Mouse (Mus musculus): Measurements from ENCODE around the gene Cog2. TPM values are rescaled to one million over a fixed set of nuclear protein-coding genes. Genes with fewer than 3 reads are reported as not detected.

The Cog2 gene
- total and polyA plus RNA-seq, 3 experiments, result 11.5 to 28.4 (median 25.9) TPM

GRCm38 (mm10) chr8:124507572-124508320 lies 12.8 kb upstream of the Cog2 start:
- no peaks in the 10 kb centered on the region for H3K4me1 ChIP-seq (ENCODE audit: control insufficient read depth, insufficient read depth, low read length)
- intact Hi-C loops (cut with DNase I), result no loop called here
- H3K9ac ChIP-seq (ENCODE audit: low read depth, low read length), result no peak overlapping the region
- H3K4me3 ChIP-seq, result no peak overlapping the region
- H3K36me3 ChIP-seq (ENCODE audit: control insufficient read depth, insufficient read depth, low read length), result no peaks in the 10 kb centered on the region
- H3K27ac ChIP-seq, result no peak overlapping the region
- DNase-seq, result no peak
- H3K27me3 ChIP-seq (ENCODE audit: control insufficient read depth, insufficient read depth, low read length), result no peaks in the 10 kb centered on the region
- WGBS, result 59% methylated on average over 8 of the region's 8 CpGs
- TF ChIP-seq EP300 (IDR thresholded peaks at IDR 0.05; ENCODE audit: insufficient read depth, low read depth, low read length) (no peak), POLR2A (IDR thresholded peaks at IDR 0.05; ENCODE audit: insufficient read depth, low read depth, low read length) (no peak), CTCF (IDR thresholded peaks at IDR 0.05) (no peak)
- H3K79me2 ChIP-seq (replicated peaks; ENCODE audit: control insufficient read depth, insufficient read depth, low read length), result no peaks in the 10 kb centered on the region

DNA sequence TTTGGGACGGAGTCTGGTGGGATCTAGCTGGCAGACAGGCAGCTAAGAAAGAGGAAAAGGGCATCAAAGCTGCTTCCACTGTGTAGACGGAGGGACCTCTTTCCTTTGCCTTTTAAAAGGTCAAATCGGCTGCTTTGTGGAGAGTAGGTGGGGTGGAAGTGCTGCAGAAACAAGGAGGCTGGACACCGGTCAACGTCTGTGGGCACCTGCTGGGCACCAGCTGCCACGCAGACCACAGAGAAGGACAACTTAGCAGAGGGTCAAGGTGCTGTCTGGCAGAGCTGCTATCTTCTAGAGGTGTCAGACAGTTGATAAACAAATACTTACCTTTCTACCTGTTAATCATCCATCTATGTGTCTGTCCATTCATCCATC lies 12.3 kb upstream of the Cog2 start:
- H3K4me3 ChIP-seq, result no peak overlapping the region
- no peak for TF ChIP-seq CTCF (IDR thresholded peaks at IDR 0.05)
- no peak for TF ChIP-seq EP300 (IDR thresholded peaks at IDR 0.05; ENCODE audit: insufficient read depth, low read depth, low read length)
- no peak for TF ChIP-seq POLR2A (IDR thresholded peaks at IDR 0.05; ENCODE audit: insufficient read depth, low read depth, low read length)
- H3K79me2 ChIP-seq (replicated peaks; ENCODE audit: control insufficient read depth, insufficient read depth, low read length), result no peaks in the 10 kb centered on the region
- no peak for DNase-seq
- intact Hi-C loops (cut with DNase I), result no loop called here
- H3K36me3 ChIP-seq (ENCODE audit: control insufficient read depth, insufficient read depth, low read length), result no peaks in the 10 kb centered on the region
- 57% methylated on average over 6 of the region's 6 CpGs for WGBS
- H3K9ac ChIP-seq (ENCODE audit: low read depth, low read length), result no peak overlapping the region
- H3K27me3 ChIP-seq (ENCODE audit: control insufficient read depth, insufficient read depth, low read length), result no peaks in the 10 kb centered on the region
- H3K4me1 ChIP-seq (ENCODE audit: control insufficient read depth, insufficient read depth, low read length), result no peaks in the 10 kb centered on the region
- H3K27ac ChIP-seq, result no peak overlapping the region

- DNase-seq, result no peak
- H3K79me2 ChIP-seq (replicated peaks; ENCODE audit: control insufficient read depth, insufficient read depth, low read length), result no peaks in the 10 kb centered on the region
- no peaks in the 10 kb centered on the region for H3K4me1 ChIP-seq (ENCODE audit: control insufficient read depth, insufficient read depth, low read length)
- H3K4me3 ChIP-seq, result no peak overlapping the region
- no peak overlapping the region for H3K27ac ChIP-seq
- TF ChIP-seq CTCF (IDR thresholded peaks at IDR 0.05) (no peak), POLR2A (IDR thresholded peaks at IDR 0.05; ENCODE audit: insufficient read depth, low read depth, low read length) (no peak), EP300 (IDR thresholded peaks at IDR 0.05; ENCODE audit: insufficient read depth, low read depth, low read length) (no peak)
- intact Hi-C loops (cut with DNase I), result no loop called here
- 64% methylated on average over 3 of the region's 3 CpGs for WGBS
- no peaks in the 10 kb centered on the region for H3K27me3 ChIP-seq (ENCODE audit: control insufficient read depth, insufficient read depth, low read length)
- no peak overlapping the region for H3K9ac ChIP-seq (ENCODE audit: low read depth, low read length)
- H3K36me3 ChIP-seq (ENCODE audit: control insufficient read depth, insufficient read depth, low read length), result no peaks in the 10 kb centered on the region
These were observed 11.4 kb upstream of the Cog2 start for GRCm38 (mm10) chr8:124509156-124509555.

- peaks cover 3% of the 10 kb centered on the region; the same call in 1 of the 2 replicates for H3K79me2 ChIP-seq (replicated peaks; ENCODE audit: control insufficient read depth, insufficient read depth, low read length)
- no peak overlapping the region for H3K4me3 ChIP-seq
- 54% methylated on average over 3 of the region's 3 CpGs for WGBS
- 0 out of 2 replicates have a peak, but pooled peaks cover 1% of the 10 kb centered on the region for H3K27me3 ChIP-seq (ENCODE audit: control insufficient read depth, insufficient read depth, low read length)
- H3K27ac ChIP-seq, result no peak overlapping the region
- intact Hi-C loops (cut with DNase I), result no loop called here
- H3K4me1 ChIP-seq (ENCODE audit: control insufficient read depth, insufficient read depth, low read length), result no peaks in the 10 kb centered on the region
- H3K9ac ChIP-seq (ENCODE audit: low read depth, low read length), result no peak overlapping the region
- TF ChIP-seq POLR2A (IDR thresholded peaks at IDR 0.05; ENCODE audit: insufficient read depth, low read depth, low read length) (no peak), CTCF (IDR thresholded peaks at IDR 0.05) (no peak), EP300 (IDR thresholded peaks at IDR 0.05; ENCODE audit: insufficient read depth, low read depth, low read length) (no peak)
- DNase-seq, result no peak
- no peaks in the 10 kb centered on the region for H3K36me3 ChIP-seq (ENCODE audit: control insufficient read depth, insufficient read depth, low read length)
These were observed 4.5 kb upstream of the Cog2 start for GRCm38 (mm10) chr8:124516039-124516438.

DNA sequence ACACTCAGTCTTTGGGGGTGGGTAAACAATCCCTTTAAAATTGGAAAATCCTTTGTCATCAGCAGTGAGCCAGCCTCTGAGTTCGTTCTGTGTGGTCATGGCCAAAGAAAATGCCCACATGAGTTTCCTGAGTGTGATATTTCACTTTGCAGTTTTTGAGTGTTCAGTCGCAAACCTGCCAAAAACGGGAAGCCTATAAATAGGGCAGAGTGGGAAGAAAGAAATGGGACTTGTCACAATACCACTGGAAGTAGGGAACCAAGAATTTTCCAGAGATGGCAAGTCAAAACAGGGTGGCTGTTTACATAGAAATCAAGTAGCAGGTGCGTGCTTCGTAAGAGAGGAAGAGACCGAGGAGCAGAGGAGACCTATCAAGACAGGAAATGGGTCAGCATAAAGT lies 4.0 kb upstream of the Cog2 start:
- intact Hi-C loops (cut with DNase I), result no loop called here
- TF ChIP-seq EP300 (IDR thresholded peaks at IDR 0.05; ENCODE audit: insufficient read depth, low read depth, low read length) (no peak), CTCF (IDR thresholded peaks at IDR 0.05) (no peak), POLR2A (IDR thresholded peaks at IDR 0.05; ENCODE audit: insufficient read depth, low read depth, low read length) (no peak)
- Histone ChIP-seq H3K27me3 (ENCODE audit: control insufficient read depth, insufficient read depth, low read length) (0 out of 2 replicates have a peak, but pooled peaks cover 1% of the 10 kb centered on the region), H3K4me3 (no peak overlapping the region), H3K9ac (ENCODE audit: low read depth, low read length) (no peak overlapping the region), H3K79me2 (replicated peaks; ENCODE audit: control insufficient read depth, insufficient read depth, low read length) (peaks cover 3% of the 10 kb centered on the region; the same call in 1 of the 2 replicates), H3K27ac (no peak overlapping the region; the same call in 1 of the 2 replicates), H3K4me1 (ENCODE audit: control insufficient read depth, insufficient read depth, low read length) (no peaks in the 10 kb centered on the region), H3K36me3 (ENCODE audit: control insufficient read depth, insufficient read depth, low read length) (no peaks in the 10 kb centered on the region)
- 39% methylated on average over 6 of the region's 6 CpGs for WGBS
- DNase-seq, result no peak

DNA sequence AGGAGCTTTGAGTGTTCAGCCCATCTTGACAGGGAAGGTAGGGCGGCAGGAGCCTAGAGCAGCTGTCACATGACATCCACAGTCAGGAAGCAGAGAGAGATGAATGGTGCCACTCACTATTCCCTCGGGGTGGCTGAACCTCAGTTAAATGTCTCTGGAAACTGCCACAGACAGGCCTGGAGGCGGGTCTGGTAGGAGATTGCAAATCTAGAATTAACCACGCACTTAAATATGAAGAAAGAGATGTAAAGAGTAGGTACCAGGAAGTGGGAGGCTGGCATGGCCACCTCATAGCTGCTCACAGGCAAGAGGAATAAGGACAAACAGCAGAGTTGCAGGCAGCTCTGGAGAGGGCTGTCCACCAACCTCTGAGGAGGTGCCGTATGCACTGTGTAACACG lies 3.4 kb upstream of the Cog2 start:
- WGBS, result 61% methylated on average over 6 of the region's 6 CpGs
- H3K79me2 ChIP-seq (replicated peaks; ENCODE audit: control insufficient read depth, insufficient read depth, low read length), result peaks cover 4% of the 10 kb centered on the region; the same call in 1 of the 2 replicates
- peaks cover 3% of the 10 kb centered on the region for H3K4me1 ChIP-seq (ENCODE audit: control insufficient read depth, insufficient read depth, low read length)
- H3K9ac ChIP-seq (ENCODE audit: low read depth, low read length), result no peak overlapping the region
- H3K27ac ChIP-seq, result no peak overlapping the region; the same call in 1 of the 2 replicates
- DNase-seq, result no peak
- no peaks in the 10 kb centered on the region for H3K36me3 ChIP-seq (ENCODE audit: control insufficient read depth, insufficient read depth, low read length)
- H3K4me3 ChIP-seq, result no peak overlapping the region
- TF ChIP-seq POLR2A (IDR thresholded peaks at IDR 0.05; ENCODE audit: insufficient read depth, low read depth, low read length) (no peak), EP300 (IDR thresholded peaks at IDR 0.05; ENCODE audit: insufficient read depth, low read depth, low read length) (no peak), CTCF (IDR thresholded peaks at IDR 0.05) (no peak)
- intact Hi-C loops (cut with DNase I), result no loop called here
- H3K27me3 ChIP-seq (ENCODE audit: control insufficient read depth, insufficient read depth, low read length), result 0 out of 2 replicates have a peak, but pooled peaks cover 1% of the 10 kb centered on the region

Data from heart, adult 2 months (tissue).